Mouse (Mus musculus) heart, postnatal 0 days (tissue): Measurements from ENCODE around the gene Gm3667.
"Not testable (repeated sequence)": the region's sequence is repeated elsewhere in the genome, so short reads cannot be mapped to it uniquely, and the experiment has no call there.

Source experiments
- CTCF ChIP-seq: IDR thresholded peaks from 2 replicates; pipeline ENCODE4 v1.5.1; 2016; ENCODE audit warnings: antibody characterized with exemption, control low read depth, low read depth
- EP300 ChIP-seq: IDR thresholded peaks from 2 replicates; pipeline ENCODE4 v1.6.1; 2016; ENCODE audit warnings: antibody characterized with exemption, low read depth

GRCm38 (mm10) chr14:6840211-6840610 is 49.6 kb downstream of the Gm3667 start, which contains the start of gene Gm3642:
- TF ChIP-seq CTCF, EP300: not testable (repeated sequence)
